Mouse (Mus musculus) frontal cortex, adult 2 months (tissue): ENCODE data around the gene Irf2bp1. TPM values are rescaled to one million over a fixed set of nuclear protein-coding genes. Genes with fewer than 3 reads are reported as not detected.

Source experiments
- polyA plus RNA-seq: library from polyadenylated mRNA; depleted of rRNA; stranded (reverse); fragments of >200 nt; gene quantifications from 2 replicates; pipeline ENCODE4 v1.2.3, GENCODE M21; 2012; rRNA removed

Irf2bp1 gene
- polyA plus RNA-seq, 1 experiment = 29.0 TPM

Other genes with a start within 250 kb of the Irf2bp1 start
- 0.20 and 0.59 TPM in 2 replicates for gene Psg19, start 205.5 kb upstream of the Irf2bp1 start, polyA plus RNA-seq
- gene Psg17, start 182.4 kb upstream of the Irf2bp1 start, polyA plus RNA-seq = 0.18 and 0.38 TPM in 2 replicates
- 2.3 and 3.4 TPM in 2 replicates for gene Mill2, start 164.1 kb upstream of the Irf2bp1 start, polyA plus RNA-seq
- gene Pglyrp1, start 132.7 kb upstream of the Irf2bp1 start, polyA plus RNA-seq = 17.5 and 20.5 TPM in 2 replicates
- gene Ccdc61, start 93.6 kb upstream of the Irf2bp1 start, polyA plus RNA-seq = 11.7 and 15.4 TPM in 2 replicates
- 25.0 and 27.0 TPM in 2 replicates for gene Nova2, start 78.2 kb upstream of the Irf2bp1 start, polyA plus RNA-seq
- 2.9 and 4.1 TPM in 2 replicates for gene Nanos2, start 16.6 kb upstream of the Irf2bp1 start, polyA plus RNA-seq
- 39.9 and 46.2 TPM in 2 replicates for gene Mypop, start 12.8 kb upstream of the Irf2bp1 start, polyA plus RNA-seq
- not detected in 2 replicates for gene Foxa3, start 19.5 kb downstream of the Irf2bp1 start, polyA plus RNA-seq
- 118 and 120 TPM in 2 replicates for gene Sympk, start 20.3 kb downstream of the Irf2bp1 start, polyA plus RNA-seq
- 0.14 and 0.17 TPM in 2 replicates for gene Rsph6a, start 50.6 kb downstream of the Irf2bp1 start, polyA plus RNA-seq
- 174 and 178 TPM in 2 replicates for gene Dmwd, start 72.2 kb downstream of the Irf2bp1 start, polyA plus RNA-seq
- 50.3 and 59.6 TPM in 2 replicates for gene Dmpk, start 79.8 kb downstream of the Irf2bp1 start, polyA plus RNA-seq
- 5.4 and 5.7 TPM in 2 replicates for gene Six5, start 90.5 kb downstream of the Irf2bp1 start, polyA plus RNA-seq
- gene Gm4969, start 114.3 kb downstream of the Irf2bp1 start, polyA plus RNA-seq = 1.1 and 1.4 TPM in 2 replicates
- 8.4 and 9.0 TPM in 2 replicates for gene Fbxo46, start 115.8 kb downstream of the Irf2bp1 start, polyA plus RNA-seq
- 15.3 and 16.7 TPM in 2 replicates for gene Qpctl, start 145.2 kb downstream of the Irf2bp1 start, polyA plus RNA-seq
- gene Snrpd2, start 145.7 kb downstream of the Irf2bp1 start, polyA plus RNA-seq = 70.7 and 83.9 TPM in 2 replicates
- 11.0 and 11.9 TPM in 2 replicates for gene Gipr, start 162.1 kb downstream of the Irf2bp1 start, polyA plus RNA-seq
- gene Eml2, start 172.4 kb downstream of the Irf2bp1 start, polyA plus RNA-seq = 134 and 136 TPM in 2 replicates
- 7.4 and 7.7 TPM in 2 replicates for gene Gpr4, start 208.5 kb downstream of the Irf2bp1 start, polyA plus RNA-seq
- gene Opa3, start 224.3 kb downstream of the Irf2bp1 start, polyA plus RNA-seq = 40.9 and 41.0 TPM in 2 replicates